Mouse (Mus musculus) hindbrain, embryonic 11.5 days (tissue): Measurements from ENCODE around the gene Txnrd2. TPM values are rescaled to one million over a fixed set of nuclear protein-coding genes. Genes with fewer than 3 reads are reported as not detected.

ENCODE experiments used
- ATAC-seq: fragments of 200-750 bp; cut with Nextera tagmentation; 2 replicates; pipeline ENCODE4 v1.8.0; 2017; ENCODE audit warnings: mild to moderate bottlenecking, moderate TSS enrichment, moderate library complexity; ENCODE audit not compliant: low FRiP score
- DNase-seq: peaks from one replicate; pipeline ENCODE4 v3.0.0-alpha.2; 2015; ENCODE audit warnings: low spot score
- H3K27ac ChIP-seq: fragments of 300-500 bp; sonication (generic); 2 replicates; pipeline ENCODE4 v1.5.1; 2014; ENCODE audit warnings: mild to moderate bottlenecking, low read depth, low read length
- H3K27me3 ChIP-seq: fragments of 300-500 bp; sonication (generic); 2 replicates; pipeline ENCODE4 v1.6.1; 2014; ENCODE audit warnings: mild to moderate bottlenecking, low read length, moderate library complexity, mixed read lengths; ENCODE audit not compliant: control insufficient read depth, insufficient read depth
- H3K36me3 ChIP-seq: fragments of 300-500 bp; sonication (generic); 2 replicates; pipeline ENCODE4 v1.6.1; 2014; ENCODE audit warnings: mild to moderate bottlenecking, low read length, moderate library complexity, mixed read lengths; ENCODE audit not compliant: control insufficient read depth, insufficient read depth
- H3K4me1 ChIP-seq: fragments of 300-500 bp; sonication (generic); replicated peaks from 2 replicates; pipeline ENCODE4 v1.6.1; 2014; ENCODE audit warnings: low read length, mixed read lengths; ENCODE audit not compliant: control insufficient read depth, insufficient read depth
- H3K4me2 ChIP-seq: fragments of 300-500 bp; sonication (generic); replicated peaks from 2 replicates; pipeline ENCODE4 v1.6.1; 2014; ENCODE audit warnings: mild to moderate bottlenecking, low read depth, low read length
- H3K4me3 ChIP-seq: fragments of 300-500 bp; sonication (generic); 2 replicates; pipeline ENCODE4 v1.5.1; 2014; ENCODE audit warnings: low read depth, low read length
- H3K9ac ChIP-seq: fragments of 300-500 bp; sonication (generic); 2 replicates; pipeline ENCODE4 v1.6.1; 2014; ENCODE audit warnings: low read depth, low read length
- H3K9me3 ChIP-seq: fragments of 300-500 bp; sonication (generic); 2 replicates; pipeline ENCODE4 v1.6.1; 2016; ENCODE audit warnings: low read length; ENCODE audit not compliant: control insufficient read depth
- WGBS: fragments of 180-500 bp; shearing (Covaris S2); extraction: QIAGEN DNeasy Blood & Tissue Kit; methylation state at CpG from one replicate; pipeline ENCODE4 v1.1.7; 2014; 5-methylcytosine and 5-hydroxymethylcytosine counted together
- polyA plus RNA-seq: library from polyadenylated mRNA; unstranded; fragments of >200 nt; fragmentation: Nextera tagmentation; extraction: Ambion mirVana; gene quantifications from 2 replicates; pipeline ENCODE4 v1.2.1, GENCODE M21; 2014

The Txnrd2 gene
- polyA plus RNA-seq, 1 experiment from 2014 or later: 22.2 TPM

GRCm38 (mm10) chr16:18409776-18410175 lies 16.4 kb upstream of the Txnrd2 start:
- Histone ChIP-seq H3K4me3 (no peak overlapping the region), H3K36me3 (peaks cover 8% of the 10 kb centered on the region; the same call in 1 of the 2 replicates), H3K27ac (no peak overlapping the region), H3K4me1 (no peaks in the 10 kb centered on the region; the same call in 1 of the 2 replicates), H3K9ac (no peak overlapping the region), H3K4me2 (no peak overlapping the region), H3K27me3 (no peaks in the 10 kb centered on the region), H3K9me3 (no peaks in the 10 kb centered on the region)
- no peak for ATAC-seq
- DNase-seq: no peak
- 71% methylated on average over 4 of the region's 4 CpGs for WGBS

- ATAC-seq: no peak
Measured at GRCm38 (mm10) chr16:18410418-18410817, 15.8 kb upstream of the Txnrd2 start.

GRCm38 (mm10) chr16:18411026-18411649 lies 15.0 kb upstream of the Txnrd2 start:
- 0 out of 2 replicates have a peak overlapping the region, but pooled peaks have one; percentile 3 for H3K27ac ChIP-seq

More at GRCm38 (mm10) chr16:18410418-18410817, 15.8 kb upstream of the Txnrd2 start:
- H3K9me3 ChIP-seq: no peaks in the 10 kb centered on the region
- H3K4me1 ChIP-seq: no peaks in the 10 kb centered on the region; the same call in 1 of the 2 replicates
- H3K4me3 ChIP-seq: no peak overlapping the region
- H3K9ac ChIP-seq: no peak overlapping the region
- H3K36me3 ChIP-seq: peaks cover 1% of the 10 kb centered on the region; the same call in 1 of the 2 replicates
- H3K4me2 ChIP-seq: no peak overlapping the region
- DNase-seq: no peak
- H3K27me3 ChIP-seq: no peaks in the 10 kb centered on the region
- no peak overlapping the region for H3K27ac ChIP-seq
- 85% methylated on average over 5 of the region's 5 CpGs for WGBS

GRCm38 (mm10) chr16:18411802-18412476 lies 14.2 kb upstream of the Txnrd2 start:
- no peaks in the 10 kb centered on the region for H3K27me3 ChIP-seq
- H3K27ac ChIP-seq: no peak overlapping the region
- ATAC-seq: no peak
- 84% methylated on average over 12 of the region's 12 CpGs for WGBS
- no peaks in the 10 kb centered on the region for H3K36me3 ChIP-seq
- no peaks in the 10 kb centered on the region for H3K9me3 ChIP-seq
- no peak overlapping the region for H3K9ac ChIP-seq
- no peak overlapping the region for H3K4me2 ChIP-seq
- H3K4me1 ChIP-seq: no peaks in the 10 kb centered on the region; the same call in 1 of the 2 replicates
- H3K4me3 ChIP-seq: no peak overlapping the region
- DNase-seq: no peak

More at GRCm38 (mm10) chr16:18411026-18411649, 15.0 kb upstream of the Txnrd2 start:
- H3K27me3 ChIP-seq: no peaks in the 10 kb centered on the region
- DNase-seq: no peak
- H3K9ac ChIP-seq: no peak overlapping the region
- 73% methylated on average over 13 of the region's 13 CpGs for WGBS
- peak; percentile 8; the same call in 1 of the 2 replicates for ATAC-seq
- H3K4me3 ChIP-seq: no peak overlapping the region
- H3K4me2 ChIP-seq: no peak overlapping the region
- H3K36me3 ChIP-seq: no peaks in the 10 kb centered on the region
- H3K4me1 ChIP-seq: no peaks in the 10 kb centered on the region; the same call in 1 of the 2 replicates
- H3K9me3 ChIP-seq: no peaks in the 10 kb centered on the region

- ATAC-seq (no peak), DNase-seq (no peak)
- Histone ChIP-seq H3K36me3 (no peaks in the 10 kb centered on the region; the same call in 1 of the 2 replicates), H3K27me3 (no peaks in the 10 kb centered on the region), H3K4me1 (no peaks in the 10 kb centered on the region; the same call in 1 of the 2 replicates), H3K27ac (no peak overlapping the region), H3K4me3 (no peak overlapping the region), H3K9me3 (no peaks in the 10 kb centered on the region), H3K9ac (no peak overlapping the region), H3K4me2 (no peak overlapping the region)
- 88% methylated on average over 7 of the region's 7 CpGs for WGBS
Measured at GRCm38 (mm10) chr16:18413032-18413816, 13.0 kb upstream of the Txnrd2 start.

GRCm38 (mm10) chr16:18416094-18416761 lies 10.0 kb upstream of the Txnrd2 start:
- no peak overlapping the region for H3K4me2 ChIP-seq
- no peak overlapping the region for H3K9ac ChIP-seq
- no peak overlapping the region for H3K27ac ChIP-seq
- WGBS: 67% methylated on average over 18 of the region's 18 CpGs
- DNase-seq (no peak), ATAC-seq (no peak)
- no peaks in the 10 kb centered on the region for H3K4me1 ChIP-seq
- H3K36me3 ChIP-seq: no peaks in the 10 kb centered on the region; the same call in 1 of the 2 replicates
- H3K9me3 ChIP-seq: no peaks in the 10 kb centered on the region
- H3K27me3 ChIP-seq: no peaks in the 10 kb centered on the region
- no peak overlapping the region for H3K4me3 ChIP-seq

GRCm38 (mm10) chr16:18416837-18417236 lies 9.3 kb upstream of the Txnrd2 start:
- Histone ChIP-seq H3K27me3 (no peaks in the 10 kb centered on the region), H3K4me2 (no peak overlapping the region), H3K4me3 (no peak overlapping the region), H3K27ac (no peak overlapping the region), H3K4me1 (no peaks in the 10 kb centered on the region), H3K9ac (no peak overlapping the region), H3K36me3 (no peaks in the 10 kb centered on the region; the same call in 1 of the 2 replicates), H3K9me3 (no peaks in the 10 kb centered on the region)
- 88% methylated on average over 3 of the region's 3 CpGs for WGBS
- ATAC-seq: no peak
- no peak for DNase-seq

GRCm38 (mm10) chr16:18417491-18417890 lies 8.7 kb upstream of the Txnrd2 start:
- no peak for DNase-seq
- Histone ChIP-seq H3K27ac (no peak overlapping the region), H3K36me3 (no peaks in the 10 kb centered on the region; the same call in 1 of the 2 replicates), H3K4me2 (no peak overlapping the region), H3K27me3 (no peaks in the 10 kb centered on the region), H3K4me3 (no peak overlapping the region), H3K9ac (no peak overlapping the region), H3K9me3 (no peaks in the 10 kb centered on the region), H3K4me1 (no peaks in the 10 kb centered on the region)
- ATAC-seq: no peak
- WGBS: 92% methylated on average over 5 of the region's 5 CpGs
